Mouse (Mus musculus): ENCODE results near the gene Dnajc12. TPM values are rescaled to one million over a fixed set of nuclear protein-coding genes. Genes with fewer than 3 reads are reported as not detected.

Gene Dnajc12
- total and polyA plus RNA-seq, 3 experiments: 0.83 to 3.7 (median 1.5) TPM

- in situ Hi-C loops (cut with MboI; ENCODE audit: low pct_ligation_motif_present, low pct_unique_long_range_greater_than_20kb, low sequenced_read_pairs) (no loop called here), dilution Hi-C loops (cut with MboI; ENCODE audit: extremely low pct_ligation_motif_present, extremely low pct_unique_long_range_greater_than_20kb, low sequenced_read_pairs) (no loop called here)
- no peaks in the 10 kb centered on the region for H3K36me3 ChIP-seq (replicated peaks in 1 of 2; ENCODE audit: control insufficient read depth in 1 of 2, insufficient read depth in 1 of 2, low read length in 1 of 2)
- no peak overlapping the region for H3K9ac ChIP-seq (ENCODE audit: insufficient read depth, low read depth)
- no peak for TF ChIP-seq IRF4 (IDR thresholded peaks at IDR 0.05; ENCODE audit: low read depth, low read length)
- TF ChIP-seq ZC3H11A (IDR thresholded peaks at IDR 0.05; ENCODE audit: low read depth, low read length): no peak
- no peak for TF ChIP-seq KAT2A (IDR thresholded peaks at IDR 0.05; ENCODE audit: insufficient replicate concordance, low read length)
- TF ChIP-seq NELFE (IDR thresholded peaks at IDR 0.05; ENCODE audit: low read depth, low read length): no peak
- no peak for TF ChIP-seq SMC3 (IDR thresholded peaks at IDR 0.05; ENCODE audit: low read depth, low read length)
- TF ChIP-seq USF1 (IDR thresholded peaks at IDR 0.05; ENCODE audit: low read depth, low read length): no peak
- TF ChIP-seq GABPA (IDR thresholded peaks at IDR 0.05; ENCODE audit: insufficient replicate concordance, low read depth, low read length): no peak
- no peak for TF ChIP-seq HCFC1 (IDR thresholded peaks at IDR 0.05; ENCODE audit: low read depth, low read length)
- no peak for TF ChIP-seq SIN3A (IDR thresholded peaks at IDR 0.05; ENCODE audit: low read length)
- TF ChIP-seq MYC (IDR thresholded peaks at IDR 0.05; ENCODE audit: low read depth, low read length): no peak
- TF ChIP-seq RAD21 (IDR thresholded peaks at IDR 0.05; ENCODE audit: low read depth, low read length): no peak
- TF ChIP-seq CHD2 (IDR thresholded peaks at IDR 0.05; ENCODE audit: low read length): no peak
- TF ChIP-seq TCF12 (IDR thresholded peaks at IDR 0.05; ENCODE audit: low read depth, low read length): no peak
- TF ChIP-seq RCOR1 (conservative IDR thresholded peaks at IDR 0.05; ENCODE audit: low read depth, low read length): no peak
- no peak for TF ChIP-seq CHD1 (IDR thresholded peaks at IDR 0.05; ENCODE audit: low read depth, low read length)
- TF ChIP-seq ZKSCAN1 (IDR thresholded peaks at IDR 0.05; ENCODE audit: borderline replicate concordance, low read depth, low read length): no peak
- TF ChIP-seq CTCF (conservative IDR thresholded peaks at IDR 0.05 in 1 of 2, IDR thresholded peaks at IDR 0.05 in 1 of 2; ENCODE audit: low read depth in 2 of 2, low read length in 2 of 2): no peak
- TF ChIP-seq TBP (conservative IDR thresholded peaks at IDR 0.05; ENCODE audit: low read depth, low read length): no peak
- no peak for TF ChIP-seq ZNF384 (IDR thresholded peaks at IDR 0.05; ENCODE audit: low read depth, low read length)
- no peak for DNase-seq (ENCODE audit: extremely low read depth)
- no peak overlapping the region for H3K4me3 ChIP-seq (replicated peaks in 1 of 3; ENCODE audit: low read depth in 2 of 3, low read length in 2 of 3, poor library complexity in 1 of 3)
- H3K4me1 ChIP-seq (ENCODE audit: control insufficient read depth in 1 of 2, insufficient read depth in 2 of 2): no peaks in the 10 kb centered on the region
- H3K79me2 ChIP-seq (replicated peaks; ENCODE audit: control insufficient read depth, extremely low read depth, insufficient read depth, poor library complexity, severe bottlenecking): no peaks in the 10 kb centered on the region
- H3K27me3 ChIP-seq (replicated peaks): no peaks in the 10 kb centered on the region
- H3K4me2 ChIP-seq (ENCODE audit: insufficient read depth, low read depth, poor library complexity, severe bottlenecking): no peak overlapping the region
- peaks cover 3% of the 10 kb centered on the region for H3K9me3 ChIP-seq (replicated peaks; ENCODE audit: low read length)
- H3K27ac ChIP-seq (ENCODE audit: insufficient read depth, low read depth): no peak overlapping the region
Observed at GRCm38 (mm10) chr10:63396963-63397362, 14.7 kb downstream of the Dnajc12 start.

- dilution Hi-C loops (cut with MboI; ENCODE audit: extremely low pct_ligation_motif_present, extremely low pct_unique_long_range_greater_than_20kb, low sequenced_read_pairs): no loop called here
- peaks cover 0 to 2% of the 10 kb centered on the region in 2 experiments; a peak in 1 of 4 replicates for H3K4me1 ChIP-seq (ENCODE audit: control insufficient read depth in 1 of 2, insufficient read depth in 2 of 2)
- DNase-seq (ENCODE audit: extremely low read depth): no peak
- H3K36me3 ChIP-seq (replicated peaks in 1 of 2; ENCODE audit: control insufficient read depth in 1 of 2, insufficient read depth in 1 of 2, low read length in 1 of 2): no peaks in the 10 kb centered on the region
- no peaks in the 10 kb centered on the region for H3K9me3 ChIP-seq (replicated peaks; ENCODE audit: low read length)
- no peak overlapping the region for H3K4me2 ChIP-seq (ENCODE audit: insufficient read depth, low read depth, poor library complexity, severe bottlenecking)
- no peak overlapping the region for H3K4me3 ChIP-seq (replicated peaks in 1 of 3; ENCODE audit: low read depth in 2 of 3, low read length in 2 of 3, poor library complexity in 1 of 3)
- no peak overlapping the region for H3K27ac ChIP-seq (ENCODE audit: insufficient read depth, low read depth)
- no peak for TF ChIP-seq POLR2A (IDR thresholded peaks at IDR 0.05; ENCODE audit: low read depth, low read length)
- TF ChIP-seq KAT2A (IDR thresholded peaks at IDR 0.05; ENCODE audit: insufficient replicate concordance, low read length): no peak
- no peak for TF ChIP-seq MAFK (IDR thresholded peaks at IDR 0.05; ENCODE audit: insufficient replicate concordance, low read length)
- TF ChIP-seq NELFE (IDR thresholded peaks at IDR 0.05; ENCODE audit: low read depth, low read length): no peak
- TF ChIP-seq ETS1 (conservative IDR thresholded peaks at IDR 0.05; ENCODE audit: low read depth, low read length): no peak
- TF ChIP-seq UBTF (IDR thresholded peaks at IDR 0.05; ENCODE audit: low read depth, low read length): no peak
- TF ChIP-seq ZKSCAN1 (IDR thresholded peaks at IDR 0.05; ENCODE audit: borderline replicate concordance, low read depth, low read length): no peak
- TF ChIP-seq JUN (IDR thresholded peaks at IDR 0.05; ENCODE audit: insufficient read depth, low read depth, low read length): no peak
- no peak for TF ChIP-seq IRF4 (IDR thresholded peaks at IDR 0.05; ENCODE audit: low read depth, low read length)
- TF ChIP-seq POLR2AphosphoS2 (IDR thresholded peaks at IDR 0.05; ENCODE audit: low read depth, low read length): no peak
- TF ChIP-seq BHLHE40 (IDR thresholded peaks at IDR 0.05; ENCODE audit: low read depth, low read length): no peak
- TF ChIP-seq SIN3A (IDR thresholded peaks at IDR 0.05; ENCODE audit: low read length): no peak
- no peak for TF ChIP-seq JUND (conservative IDR thresholded peaks at IDR 0.05; ENCODE audit: low read depth, low read length)
- no peak for TF ChIP-seq ELF1 (IDR thresholded peaks at IDR 0.05; ENCODE audit: low read depth, low read length)
- H3K9ac ChIP-seq (ENCODE audit: insufficient read depth, low read depth): no peak overlapping the region
- H3K27me3 ChIP-seq (replicated peaks): no peaks in the 10 kb centered on the region
- in situ Hi-C loops (cut with MboI; ENCODE audit: low pct_ligation_motif_present, low pct_unique_long_range_greater_than_20kb, low sequenced_read_pairs): no loop called here
- H3K79me2 ChIP-seq (replicated peaks; ENCODE audit: control insufficient read depth, extremely low read depth, insufficient read depth, poor library complexity, severe bottlenecking): no peaks in the 10 kb centered on the region
Observed at GRCm38 (mm10) chr10:63402731-63403504, 20.7 kb downstream of the Dnajc12 start.

All from CH12.LX (cell line).